Mouse (Mus musculus) layer of hippocampus, adult 11-12 months (tissue): ENCODE data around the gene Mrps35.

Source experiments
- DNase-seq: peaks from one replicate; pipeline ENCODE4 v3.0.0; 2022; ENCODE audit warnings: low spot score

Mrps35 gene

DNA sequence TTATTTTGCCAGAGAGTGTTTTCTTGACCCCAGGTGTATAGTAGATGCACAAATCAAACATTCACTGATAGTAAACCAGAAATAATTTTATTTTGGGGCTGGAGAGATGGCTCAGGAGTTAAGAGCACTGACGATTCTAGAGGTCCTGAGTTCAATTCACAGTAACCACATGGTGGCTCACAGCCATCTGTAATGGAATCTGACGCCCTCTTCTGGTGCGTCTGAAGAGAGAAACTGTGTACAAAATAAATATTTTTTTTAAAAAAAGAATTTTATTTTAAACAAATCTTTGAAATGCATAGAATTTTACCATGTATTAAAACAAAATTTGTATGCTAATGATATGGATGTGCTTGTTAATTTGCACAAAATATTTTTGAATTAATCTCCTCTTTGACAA is 46.0 kb downstream of the Mrps35 start:
- DNase-seq = no peak

DNA sequence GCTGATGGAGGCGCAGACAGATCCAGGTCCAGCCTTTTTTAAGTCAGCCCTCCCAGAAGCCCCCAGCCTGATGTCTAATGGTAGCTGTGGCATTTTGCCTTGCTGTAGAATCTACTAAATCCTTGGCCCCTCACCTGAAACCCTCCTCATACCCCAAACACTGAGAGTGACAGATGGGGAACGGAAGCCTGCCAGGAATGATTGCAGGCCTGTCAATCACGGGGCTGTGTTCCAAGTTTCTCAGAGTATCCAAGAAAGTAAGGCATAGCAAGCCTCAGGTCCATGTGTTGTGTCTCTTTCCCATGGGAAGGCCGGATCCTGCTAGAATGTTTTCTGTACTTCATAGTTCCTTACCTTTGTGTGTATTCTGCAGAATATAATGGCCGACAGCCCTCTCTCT is 47.6 kb downstream of the Mrps35 start:
- no peak for DNase-seq

DNA sequence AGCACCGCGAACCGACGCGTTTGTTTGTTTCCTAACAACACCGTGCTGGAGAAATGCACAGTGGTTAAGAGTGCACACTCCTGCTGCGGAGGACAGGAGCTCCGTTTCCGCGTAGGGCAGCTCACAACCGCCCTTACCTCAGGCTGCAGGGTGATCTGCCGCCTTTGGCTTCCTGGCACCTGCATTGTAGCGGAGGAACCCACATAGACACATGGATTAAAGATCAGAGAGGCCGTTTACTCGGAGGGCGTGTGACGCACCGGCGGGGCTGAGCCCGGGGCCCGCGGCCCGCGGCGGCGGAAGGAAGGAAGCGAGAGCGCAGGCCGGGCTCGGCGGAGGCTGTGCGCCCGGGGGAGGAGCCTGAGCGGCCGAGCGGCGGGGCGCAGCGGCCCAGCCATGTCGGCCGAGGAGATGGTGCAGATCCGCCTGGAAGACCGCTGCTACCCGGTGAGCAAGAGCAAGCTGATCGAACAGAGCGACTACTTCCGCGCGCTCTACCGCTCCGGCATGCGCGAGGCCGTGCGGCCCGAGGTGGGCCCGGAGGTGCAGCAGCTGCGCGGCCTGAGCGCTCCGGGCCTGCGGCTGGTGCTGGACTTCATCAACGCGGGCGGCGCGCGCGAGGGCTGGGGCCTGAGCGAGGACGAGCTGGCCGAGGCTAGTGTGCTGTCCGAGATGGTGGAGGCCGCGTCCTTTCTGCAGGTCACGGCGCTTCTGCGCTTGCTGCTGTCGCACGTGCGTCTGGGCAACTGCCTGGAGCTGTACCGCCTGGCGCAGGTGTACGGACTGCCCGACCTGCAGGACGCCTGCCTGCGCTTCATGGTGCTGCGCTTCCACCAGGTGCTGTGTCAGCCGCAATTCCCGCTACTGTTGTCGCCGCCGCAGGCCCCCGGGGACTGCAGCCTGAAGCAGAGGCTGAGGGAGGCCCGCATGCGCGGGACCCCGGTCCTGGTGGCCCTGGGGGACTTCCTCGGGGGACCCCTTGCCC is 48.9 kb downstream of the Mrps35 start, which contains the start of gene Klhl42:
Klhl42 (plus strand) TSS at position 244 of the 985 bp plus-strand sequence.
- peak; percentile 64 for DNase-seq

DNA sequence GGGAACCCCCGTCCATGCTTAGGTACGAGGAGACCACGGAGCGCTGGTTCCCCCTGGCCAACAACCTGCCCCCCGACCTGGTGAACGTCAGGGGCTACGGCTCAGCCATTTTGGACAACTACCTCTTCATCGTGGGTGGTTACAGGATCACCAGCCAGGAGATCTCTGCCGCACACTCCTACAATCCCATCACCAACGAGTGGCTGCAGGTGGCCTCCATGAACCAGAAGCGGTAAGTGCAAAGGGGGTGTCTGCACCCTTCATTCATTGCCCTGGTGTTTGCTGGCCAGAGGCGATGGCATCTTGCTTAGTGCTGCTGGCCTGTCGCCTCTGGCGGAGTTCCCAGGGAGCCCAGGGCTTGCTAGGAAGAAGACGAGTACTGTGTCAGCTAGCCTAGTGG is 49.6 kb downstream of the Mrps35 start:
- DNase-seq = peak; percentile 39

DNA sequence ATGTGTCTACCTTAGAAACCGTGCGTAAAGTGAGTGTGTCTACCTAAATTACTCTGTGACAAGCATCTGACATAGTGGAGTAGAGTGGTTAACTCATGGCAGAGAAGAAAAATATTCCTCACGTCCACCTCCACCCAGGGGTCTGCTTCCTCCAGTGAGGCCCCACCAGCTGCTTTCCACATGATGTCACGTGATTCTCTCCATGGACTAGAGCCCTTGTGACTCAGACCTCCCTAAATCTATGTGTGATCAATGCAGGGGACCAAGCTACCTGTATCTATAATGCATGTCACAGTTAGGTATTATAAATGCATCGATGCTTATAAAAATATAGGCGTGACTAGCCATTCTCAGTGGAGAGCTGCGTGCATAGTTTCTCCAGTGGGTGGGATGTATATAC is 52.2 kb downstream of the Mrps35 start:
- no peak for DNase-seq

DNA sequence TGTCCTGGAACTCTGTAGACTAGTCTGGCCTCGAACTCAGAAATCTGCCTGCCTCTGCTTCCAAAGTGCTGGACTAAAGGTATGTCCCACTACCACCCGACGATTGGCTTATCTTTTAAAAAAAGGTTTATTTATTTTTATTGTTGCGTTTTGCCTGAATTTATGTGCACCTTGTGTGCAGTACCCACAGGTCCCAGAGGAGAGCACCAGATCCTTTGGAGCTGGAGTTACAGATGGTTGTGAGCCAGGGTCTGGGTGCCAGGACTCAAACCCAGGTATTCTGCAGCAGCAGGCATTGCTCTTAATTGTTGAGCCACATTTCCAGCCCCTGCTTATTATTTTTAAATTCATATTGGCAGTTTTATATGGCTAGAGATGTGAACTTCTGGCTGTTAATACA is 53.5 kb downstream of the Mrps35 start:
- DNase-seq = no peak

DNA sequence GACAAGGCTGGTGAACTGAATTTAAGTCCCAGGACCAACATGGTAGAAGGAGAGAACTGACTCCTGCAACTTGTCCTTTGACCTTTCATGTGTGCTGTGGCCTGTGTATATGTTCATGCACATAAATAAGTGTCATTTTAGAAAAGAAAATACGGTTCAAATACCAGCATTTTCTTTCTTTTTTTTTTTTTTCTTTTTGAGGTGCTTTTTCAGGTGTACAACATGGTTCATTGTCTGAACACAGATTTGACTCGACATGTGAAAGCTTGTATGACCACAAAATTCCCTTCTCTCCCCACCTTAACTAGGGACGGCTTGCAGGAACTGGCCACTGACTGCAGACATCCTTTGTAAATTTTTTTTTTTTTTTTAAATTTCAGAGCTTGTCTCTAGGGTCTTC is 54.4 kb downstream of the Mrps35 start:
- no peak for DNase-seq

DNA sequence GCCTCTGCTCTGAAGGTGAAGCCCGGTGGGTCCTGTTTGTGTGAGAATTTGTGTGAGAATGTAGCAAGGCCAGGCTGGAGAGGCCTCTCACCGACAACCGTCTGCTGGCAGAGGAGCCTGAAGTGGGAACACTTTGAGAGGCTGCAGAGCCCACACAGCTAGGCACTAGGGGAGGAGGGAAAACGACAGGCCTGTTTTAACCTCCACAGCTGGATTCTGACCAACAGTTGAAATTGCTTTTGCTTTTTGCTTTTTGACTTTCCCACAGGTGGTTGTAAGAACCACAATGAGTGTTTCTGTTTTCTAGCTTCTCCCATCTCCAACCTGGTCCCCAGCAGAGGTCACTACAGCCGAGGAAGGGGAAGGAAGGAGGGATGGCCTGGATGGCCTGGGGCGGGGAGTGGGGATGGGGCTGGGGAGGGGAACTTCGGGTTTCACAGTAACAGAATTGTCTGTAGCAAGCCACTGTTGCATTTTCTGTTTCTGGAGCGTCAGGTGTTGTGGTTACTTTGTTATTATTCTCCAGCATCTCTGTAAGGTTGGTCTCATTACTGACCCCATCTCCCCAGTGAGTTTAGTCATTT is 54.9 kb downstream of the Mrps35 start:
- DNase-seq = no peak

DNA sequence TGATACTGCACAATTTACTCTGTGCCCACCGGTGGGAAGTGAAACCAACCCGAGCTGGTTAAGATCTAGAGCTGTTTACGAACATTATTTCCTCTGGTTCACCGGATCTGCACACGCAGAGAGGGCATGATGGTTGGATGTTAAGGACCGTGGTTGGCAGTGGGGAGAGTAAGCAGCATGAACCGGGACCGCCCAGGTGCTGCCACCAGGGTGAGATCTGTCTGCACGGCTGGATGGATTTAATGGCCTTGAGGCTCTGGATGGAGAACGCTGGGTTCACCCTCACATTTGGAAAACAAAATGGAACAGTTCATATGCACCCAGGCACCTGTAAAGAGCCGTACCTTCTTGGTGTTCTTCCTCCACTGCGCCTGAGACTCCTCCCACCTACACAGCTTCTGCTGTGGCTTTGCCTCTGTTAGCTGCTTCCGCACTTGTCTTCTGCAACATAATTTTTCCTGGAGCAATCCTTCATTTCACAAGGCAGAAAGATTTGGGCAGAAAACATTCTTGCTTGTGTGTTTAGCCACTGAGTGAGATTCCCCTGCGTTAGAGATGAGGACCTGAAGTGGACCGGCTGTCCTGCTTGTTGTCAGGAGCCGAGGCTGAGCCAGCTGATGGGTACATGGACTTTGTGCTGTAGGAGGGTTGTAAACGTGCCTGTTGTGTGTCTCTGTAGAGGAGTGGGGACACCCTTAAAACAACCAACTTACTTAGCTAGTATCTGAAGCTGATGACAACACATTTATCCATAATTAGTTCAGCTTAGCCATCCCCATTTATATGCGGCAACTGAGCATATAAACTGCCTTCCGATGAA is 57.1 kb downstream of the Mrps35 start:
- no peak for DNase-seq

DNA sequence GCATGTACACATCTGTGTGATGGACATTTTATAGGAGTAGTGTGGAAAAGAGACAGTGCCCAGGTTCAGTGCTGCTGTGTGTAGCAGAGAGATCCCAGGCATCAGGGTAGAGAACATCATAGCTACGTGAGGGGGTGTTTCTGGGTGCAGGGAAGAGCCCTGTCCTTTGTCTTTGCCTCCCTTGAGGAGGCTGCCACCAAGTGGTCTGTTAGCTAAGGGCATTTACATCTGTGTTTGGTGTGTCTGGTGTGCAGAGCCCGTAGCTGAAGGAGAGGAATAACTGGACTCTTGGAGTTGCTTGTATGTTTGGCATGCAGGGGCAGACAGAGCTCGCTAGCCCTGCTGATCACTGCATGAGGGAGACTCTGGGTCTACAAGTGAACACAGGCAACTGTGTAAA is 59.7 kb downstream of the Mrps35 start:
- DNase-seq = no peak

DNA sequence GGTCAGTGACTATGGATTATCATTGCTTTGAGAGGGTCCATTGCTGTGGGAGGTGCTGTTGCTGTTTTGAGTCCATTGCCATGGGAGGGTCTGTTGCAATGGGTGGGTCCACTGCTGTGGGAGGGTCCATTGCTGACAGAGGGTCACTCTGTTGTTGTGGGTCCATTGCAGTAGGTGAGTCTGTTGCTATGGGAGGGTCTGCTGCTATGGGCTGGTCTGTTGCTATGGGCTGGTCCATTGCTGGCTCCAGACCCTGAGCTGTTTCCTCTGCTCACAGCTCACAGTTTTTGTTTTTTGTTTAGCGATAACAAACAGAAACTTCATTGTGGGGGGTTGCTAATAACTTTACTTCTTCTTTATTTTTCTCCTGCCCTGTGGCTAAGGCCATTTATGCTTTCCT is 63.0 kb downstream of the Mrps35 start:
- no peak for DNase-seq

DNA sequence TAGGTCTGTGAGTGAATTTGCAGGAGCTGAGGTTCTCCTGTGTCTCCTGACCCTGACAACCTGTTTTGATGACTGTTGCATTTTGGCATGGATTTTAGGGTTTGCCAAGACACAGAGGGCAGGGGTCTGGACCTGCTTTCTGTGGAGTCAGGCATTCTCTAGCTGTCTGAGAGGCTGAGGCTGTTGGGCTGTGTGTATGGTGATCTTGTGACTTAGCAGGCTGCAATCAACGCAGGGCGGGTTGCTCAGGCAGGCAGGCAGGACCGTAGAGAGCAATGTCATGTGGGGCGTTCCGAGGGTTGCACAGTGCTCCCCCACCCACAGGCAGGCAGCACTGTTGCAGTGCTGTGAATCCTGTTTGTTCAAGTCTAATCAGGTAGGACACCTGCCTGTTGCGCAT is 64.2 kb downstream of the Mrps35 start:
- no peak for DNase-seq

DNA sequence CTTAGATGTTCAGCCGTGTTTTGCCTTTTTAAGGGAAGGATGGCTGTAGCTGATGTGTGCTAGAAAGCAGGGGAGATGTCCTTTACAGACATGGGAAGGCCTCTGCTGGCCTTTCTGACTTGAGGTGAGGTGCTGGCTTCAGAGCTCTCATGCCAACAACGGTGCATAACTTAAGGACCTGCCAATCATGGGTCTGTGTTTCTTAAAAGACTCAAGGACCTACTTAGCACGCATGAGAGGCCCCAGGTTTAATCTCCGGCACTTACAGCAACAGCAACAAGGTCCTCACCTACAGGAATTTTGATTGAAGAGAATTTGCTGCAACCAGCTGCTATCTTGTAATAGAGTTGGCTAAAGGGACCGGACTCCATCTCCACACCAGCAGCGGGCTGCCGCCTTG is 66.7 kb downstream of the Mrps35 start:
- DNase-seq = no peak

DNA sequence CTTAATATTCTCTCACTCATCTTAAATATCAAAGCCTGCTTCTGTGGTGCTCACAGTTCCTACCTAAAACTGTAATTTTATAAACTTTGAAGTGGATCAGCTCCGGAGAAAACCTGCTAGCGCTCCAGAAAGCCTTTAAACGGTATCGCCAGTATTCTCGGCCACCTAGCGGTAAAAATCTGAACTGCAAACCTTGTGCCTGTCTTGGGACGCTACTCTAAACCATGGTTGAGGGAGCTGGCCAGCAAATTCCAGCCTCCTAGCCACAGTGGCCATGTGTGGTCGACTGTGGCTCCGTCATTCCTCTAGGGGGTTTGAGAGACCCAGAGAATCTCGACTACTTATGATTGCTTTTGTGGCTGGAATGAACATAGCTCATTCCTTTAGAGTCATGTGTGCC is 74.0 kb downstream of the Mrps35 start:
- DNase-seq = peak; percentile 86

DNA sequence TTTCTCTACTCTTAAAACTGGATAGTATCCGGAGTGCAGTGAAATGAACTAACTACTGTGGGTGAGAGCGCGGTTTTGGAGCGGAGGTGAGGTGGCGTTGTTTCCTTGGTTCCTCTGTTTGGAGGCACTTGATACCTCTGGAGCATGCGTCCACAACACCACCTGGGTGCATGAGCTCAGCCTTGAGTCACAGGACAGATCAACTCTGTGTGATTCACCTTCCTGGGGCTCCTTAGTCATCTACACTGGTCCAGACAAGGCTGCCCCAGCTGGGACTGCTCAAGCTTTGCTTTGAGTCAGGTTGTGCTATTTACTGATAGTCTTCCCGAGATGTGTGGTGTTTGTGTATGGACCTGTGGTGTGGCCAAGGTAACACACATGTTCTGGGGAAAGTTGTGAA is 75.2 kb downstream of the Mrps35 start:
- no peak for DNase-seq

DNA sequence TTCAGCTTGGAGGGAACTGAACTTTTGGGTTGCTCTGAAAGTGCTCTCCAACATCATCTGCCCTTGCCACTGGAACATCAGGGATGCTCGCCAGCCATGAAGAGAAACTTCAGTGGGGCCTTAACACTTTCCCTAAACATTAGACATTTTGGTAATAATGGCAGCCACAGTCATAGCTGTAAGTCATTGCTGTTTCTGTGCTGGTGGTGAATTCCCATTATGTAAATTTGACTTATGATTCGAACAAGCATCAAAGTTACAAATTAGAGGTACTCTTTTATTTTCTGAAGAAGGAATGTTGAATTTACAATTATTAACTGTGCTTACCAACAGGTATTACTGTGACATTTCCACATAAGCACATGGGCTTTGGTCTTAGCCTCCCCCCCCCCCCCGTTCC is 75.6 kb downstream of the Mrps35 start:
- no peak for DNase-seq

DNA sequence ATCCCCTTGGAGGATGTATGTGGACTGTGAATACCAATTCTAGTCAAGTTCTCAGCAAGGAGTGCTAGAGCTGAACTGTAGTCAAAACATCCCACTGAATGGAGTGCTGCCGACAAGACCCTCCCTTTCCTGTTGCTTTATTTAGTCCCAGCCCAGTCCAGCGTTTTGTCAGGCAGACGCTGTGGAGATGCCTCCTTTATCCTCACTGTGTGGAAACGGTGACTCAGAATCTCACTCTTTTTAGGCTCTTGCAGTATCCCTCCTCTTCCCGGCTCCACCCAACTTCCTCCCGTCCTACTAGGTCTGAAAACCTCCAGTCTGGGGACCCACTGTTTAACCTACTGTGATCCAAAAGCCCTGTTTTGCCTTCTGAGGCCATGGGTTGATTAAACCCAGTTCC is 78.8 kb downstream of the Mrps35 start:
- DNase-seq = no peak
